Mouse (Mus musculus): ENCODE measurements at regions not wholly inside any gene's neighbourhood (a gene's known extent, or its start where the extent isn't known, plus 50 kb on each side); places are given as distances from the start of the nearest gene placed in this dataset.

- TF ChIP-seq CTCF (IDR thresholded peaks at IDR 0.05; ENCODE audit: control insufficient read depth, insufficient read depth, low read length) (no peak), POLR2A (IDR thresholded peaks at IDR 0.05; ENCODE audit: borderline replicate concordance, control insufficient read depth, low read depth, low read length) (no peak)
Measured at GRCm38 (mm10) chr17:67503125-67503878, 129.2 kb downstream of the Lrrc30 start.

Data from bone marrow, adult 2 months (tissue).